Mouse (Mus musculus): Measurements from ENCODE around the gene Igfbp6. TPM values are rescaled to one million over a fixed set of nuclear protein-coding genes. Genes with fewer than 3 reads are reported as not detected.
"Not testable (repeated sequence)": the region's sequence is repeated elsewhere in the genome, so short reads cannot be mapped to it uniquely, and the experiment has no call there.

Gene Igfbp6
- polyA plus RNA-seq, 1 experiment from 2014 or later: 0.74 TPM

DNA sequence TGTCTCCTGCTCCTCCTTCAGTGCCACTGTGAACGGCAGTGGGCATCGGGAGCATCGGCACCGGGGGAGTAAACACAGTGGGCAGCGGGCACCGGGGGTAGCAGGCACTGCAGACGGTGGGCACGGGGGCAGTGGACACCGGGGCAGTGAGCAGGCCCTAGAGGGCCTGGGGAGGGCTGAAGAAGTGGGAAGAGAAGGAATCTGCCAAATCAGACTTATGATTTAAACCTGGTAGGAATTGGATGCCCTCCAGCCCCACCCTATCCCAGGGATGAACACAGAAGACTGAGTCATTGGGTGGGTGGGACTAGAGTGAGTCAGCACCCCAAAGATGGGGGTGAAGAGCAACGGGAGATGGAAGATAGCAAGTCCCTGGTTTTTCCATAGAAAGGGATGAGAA lies 1.2 kb downstream of the Igfbp6 start:
- H3K27me3 ChIP-seq (ENCODE audit: control insufficient read depth, insufficient read depth, low read length): peaks cover 12% of the 10 kb centered on the region
- H3K27ac ChIP-seq (ENCODE audit: low read depth, low read length): no peak overlapping the region
- WGBS: 88% methylated on average over 10 of the region's 10 CpGs

DNA sequence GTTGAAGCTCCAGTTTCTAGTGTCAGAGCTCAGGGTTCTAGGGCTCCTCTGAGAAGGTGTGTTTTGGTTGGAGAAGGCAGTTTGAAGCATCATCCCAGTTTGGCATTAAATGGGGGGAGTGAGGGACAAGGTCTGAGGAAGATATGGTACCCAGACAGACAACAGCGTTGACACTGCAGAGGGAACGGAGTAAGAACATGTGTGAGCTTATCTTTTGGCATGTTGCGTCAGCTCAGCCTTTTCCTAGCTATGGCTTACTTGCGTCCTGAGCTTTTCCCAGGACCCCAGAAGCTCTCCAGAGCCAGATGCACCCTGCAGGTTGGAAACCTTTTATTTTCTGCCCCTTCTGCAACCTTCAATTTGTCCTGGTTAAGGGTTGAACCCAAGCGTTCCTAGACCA lies 1.9 kb downstream of the Igfbp6 start:
- ATAC-seq (ENCODE audit: low read depth): no peak
- Histone ChIP-seq H3K9ac (replicated peaks; ENCODE audit: low read depth, low read length) (no peak overlapping the region), H3K27me3 (ENCODE audit: control insufficient read depth, insufficient read depth, low read length) (peaks cover 12% of the 10 kb centered on the region)

More for the DNA sequence above, 1.2 kb downstream of the Igfbp6 start:
- H3K9ac ChIP-seq (replicated peaks; ENCODE audit: low read depth, low read length): no peak overlapping the region
- H3K4me1 ChIP-seq (ENCODE audit: control insufficient read depth, insufficient read depth, low read length): 0 out of 2 replicates have a peak, but pooled peaks cover 4% of the 10 kb centered on the region
- H3K4me2 ChIP-seq (ENCODE audit: low read depth, low read length): no peak overlapping the region
- no peak for ATAC-seq (ENCODE audit: low read depth)
- H3K36me3 ChIP-seq (ENCODE audit: control insufficient read depth, insufficient read depth, low read length): no peaks in the 10 kb centered on the region
- no peak overlapping the region for H3K4me3 ChIP-seq (ENCODE audit: low read depth, low read length)
- H3K9me3 ChIP-seq (ENCODE audit: control insufficient read depth, low read length): no peaks in the 10 kb centered on the region

DNA sequence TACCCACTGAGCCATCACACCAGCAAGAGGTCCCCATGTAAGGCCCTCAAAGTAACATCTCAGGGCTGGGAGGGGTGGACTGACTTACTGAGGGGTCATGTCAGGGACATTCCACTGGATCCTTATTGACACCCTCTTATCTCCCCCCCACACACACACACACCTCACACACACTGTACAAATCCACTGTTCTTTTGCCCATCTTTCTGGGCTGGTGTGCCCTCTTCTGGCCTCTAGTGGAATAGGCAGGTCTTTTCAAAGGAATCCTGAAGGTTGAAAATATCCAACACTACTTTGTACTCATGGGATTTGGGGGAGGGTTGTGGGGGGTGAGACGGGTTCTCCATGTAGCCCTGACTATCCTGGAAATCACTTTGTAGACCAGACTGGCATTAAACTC lies 2.7 kb downstream of the Igfbp6 start:
- H3K36me3 ChIP-seq (ENCODE audit: control insufficient read depth, insufficient read depth, low read length): no peaks in the 10 kb centered on the region
- no peak overlapping the region for H3K4me2 ChIP-seq (ENCODE audit: low read depth, low read length)
- H3K4me3 ChIP-seq (ENCODE audit: low read depth, low read length): no peak overlapping the region
- H3K4me1 ChIP-seq (ENCODE audit: control insufficient read depth, insufficient read depth, low read length): 0 out of 2 replicates have a peak, but pooled peaks cover 4% of the 10 kb centered on the region
- H3K27me3 ChIP-seq (ENCODE audit: control insufficient read depth, insufficient read depth, low read length): peaks cover 12% of the 10 kb centered on the region
- no peak overlapping the region for H3K9ac ChIP-seq (replicated peaks; ENCODE audit: low read depth, low read length)
- H3K27ac ChIP-seq (ENCODE audit: low read depth, low read length): no peak overlapping the region
- ATAC-seq (ENCODE audit: low read depth): 0 out of 2 replicates have a peak, but pooled peaks have one; percentile 54
- WGBS: 0% methylated on average over 1 of the region's 1 CpGs
- H3K9me3 ChIP-seq (ENCODE audit: control insufficient read depth, low read length): no peaks in the 10 kb centered on the region

More for the DNA sequence above, 1.9 kb downstream of the Igfbp6 start:
- Histone ChIP-seq H3K36me3 (ENCODE audit: control insufficient read depth, insufficient read depth, low read length) (no peaks in the 10 kb centered on the region), H3K4me3 (ENCODE audit: low read depth, low read length) (no peak overlapping the region), H3K9me3 (ENCODE audit: control insufficient read depth, low read length) (no peaks in the 10 kb centered on the region), H3K27ac (ENCODE audit: low read depth, low read length) (no peak overlapping the region), H3K4me2 (ENCODE audit: low read depth, low read length) (no peak overlapping the region), H3K4me1 (ENCODE audit: control insufficient read depth, insufficient read depth, low read length) (0 out of 2 replicates have a peak, but pooled peaks cover 4% of the 10 kb centered on the region)
- 87% methylated on average over 5 of the region's 5 CpGs for WGBS

DNA sequence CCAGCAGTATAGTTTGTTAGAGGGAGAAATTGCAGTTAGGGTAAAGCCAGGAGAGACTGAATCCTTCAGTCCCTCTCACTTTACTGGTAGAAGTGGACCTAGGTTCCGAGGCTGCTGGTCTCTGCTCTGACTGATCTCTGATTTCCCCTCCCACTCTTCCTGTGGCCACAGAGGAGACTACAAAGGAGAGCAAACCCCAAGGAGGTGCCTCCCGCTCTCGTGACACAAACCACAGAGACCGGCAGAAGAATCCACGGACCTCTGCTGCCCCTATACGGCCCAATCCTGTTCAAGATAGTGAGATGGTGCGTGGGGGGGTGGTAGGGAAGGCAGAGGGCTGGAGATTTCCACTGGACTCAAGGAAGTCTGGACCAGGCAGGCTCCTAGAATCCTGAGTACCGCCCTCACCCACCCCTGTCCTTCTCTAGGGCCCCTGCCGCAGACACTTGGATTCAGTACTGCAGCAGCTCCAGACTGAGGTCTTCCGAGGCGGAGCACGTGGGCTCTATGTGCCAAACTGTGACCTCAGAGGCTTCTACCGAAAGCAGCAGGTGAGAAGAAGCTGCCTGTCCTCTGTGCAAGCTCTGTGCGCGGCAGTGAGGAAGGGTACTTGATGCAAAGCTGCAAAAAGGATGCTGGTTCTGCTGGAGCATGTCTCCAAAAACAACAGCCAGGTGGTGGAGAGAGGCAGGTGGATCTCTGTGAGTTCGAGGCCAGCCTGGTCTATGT lies 3.7 kb downstream of the Igfbp6 start:
- H3K36me3 ChIP-seq (ENCODE audit: control insufficient read depth, insufficient read depth, low read length): no peaks in the 10 kb centered on the region
- ATAC-seq (ENCODE audit: low read depth): no peak
- no peaks in the 10 kb centered on the region for H3K9me3 ChIP-seq (ENCODE audit: control insufficient read depth, low read length)
- 69% methylated on average over 16 of the region's 16 CpGs for WGBS
- no peak overlapping the region for H3K9ac ChIP-seq (replicated peaks; ENCODE audit: low read depth, low read length)
- H3K4me2 ChIP-seq (ENCODE audit: low read depth, low read length): no peak overlapping the region
- H3K27ac ChIP-seq (ENCODE audit: low read depth, low read length): no peak overlapping the region
- 0 out of 2 replicates have a peak, but pooled peaks cover 4% of the 10 kb centered on the region for H3K4me1 ChIP-seq (ENCODE audit: control insufficient read depth, insufficient read depth, low read length)
- H3K27me3 ChIP-seq (ENCODE audit: control insufficient read depth, insufficient read depth, low read length): peaks cover 12% of the 10 kb centered on the region
- no peak overlapping the region for H3K4me3 ChIP-seq (ENCODE audit: low read depth, low read length)

DNA sequence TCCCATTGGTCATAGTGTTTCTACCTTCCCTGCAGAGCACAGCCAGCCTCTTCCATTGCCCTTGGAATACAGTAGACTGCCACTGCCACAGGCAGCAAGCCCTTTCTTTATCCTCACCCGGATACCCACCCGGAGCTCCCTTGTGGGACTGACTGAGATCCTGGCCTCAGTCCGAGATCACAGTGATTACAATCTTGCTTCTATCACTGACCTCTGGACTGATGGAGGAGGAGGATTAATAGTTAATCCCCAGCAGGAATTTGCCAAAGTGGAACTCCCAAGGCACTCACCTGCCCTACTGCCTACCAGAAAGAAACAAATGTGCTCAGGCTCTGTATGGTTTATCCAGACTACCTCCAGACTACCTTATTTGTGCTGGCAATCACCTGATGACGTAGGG lies 5.4 kb downstream of the Igfbp6 start:
- 87% methylated on average over 4 of the region's 4 CpGs for WGBS
- no peak for ATAC-seq (ENCODE audit: low read depth)
- Histone ChIP-seq H3K36me3 (ENCODE audit: control insufficient read depth, insufficient read depth, low read length) (no peaks in the 10 kb centered on the region), H3K27ac (ENCODE audit: low read depth, low read length) (no peak overlapping the region), H3K9ac (replicated peaks; ENCODE audit: low read depth, low read length) (no peak overlapping the region), H3K4me3 (ENCODE audit: low read depth, low read length) (no peak overlapping the region), H3K4me2 (ENCODE audit: low read depth, low read length) (no peak overlapping the region), H3K4me1 (ENCODE audit: control insufficient read depth, insufficient read depth, low read length) (0 out of 2 replicates have a peak, but pooled peaks cover under 1% of the 10 kb centered on the region), H3K9me3 (ENCODE audit: control insufficient read depth, low read length) (no peaks in the 10 kb centered on the region), H3K27me3 (ENCODE audit: control insufficient read depth, insufficient read depth, low read length) (peaks cover 10% of the 10 kb centered on the region)

DNA sequence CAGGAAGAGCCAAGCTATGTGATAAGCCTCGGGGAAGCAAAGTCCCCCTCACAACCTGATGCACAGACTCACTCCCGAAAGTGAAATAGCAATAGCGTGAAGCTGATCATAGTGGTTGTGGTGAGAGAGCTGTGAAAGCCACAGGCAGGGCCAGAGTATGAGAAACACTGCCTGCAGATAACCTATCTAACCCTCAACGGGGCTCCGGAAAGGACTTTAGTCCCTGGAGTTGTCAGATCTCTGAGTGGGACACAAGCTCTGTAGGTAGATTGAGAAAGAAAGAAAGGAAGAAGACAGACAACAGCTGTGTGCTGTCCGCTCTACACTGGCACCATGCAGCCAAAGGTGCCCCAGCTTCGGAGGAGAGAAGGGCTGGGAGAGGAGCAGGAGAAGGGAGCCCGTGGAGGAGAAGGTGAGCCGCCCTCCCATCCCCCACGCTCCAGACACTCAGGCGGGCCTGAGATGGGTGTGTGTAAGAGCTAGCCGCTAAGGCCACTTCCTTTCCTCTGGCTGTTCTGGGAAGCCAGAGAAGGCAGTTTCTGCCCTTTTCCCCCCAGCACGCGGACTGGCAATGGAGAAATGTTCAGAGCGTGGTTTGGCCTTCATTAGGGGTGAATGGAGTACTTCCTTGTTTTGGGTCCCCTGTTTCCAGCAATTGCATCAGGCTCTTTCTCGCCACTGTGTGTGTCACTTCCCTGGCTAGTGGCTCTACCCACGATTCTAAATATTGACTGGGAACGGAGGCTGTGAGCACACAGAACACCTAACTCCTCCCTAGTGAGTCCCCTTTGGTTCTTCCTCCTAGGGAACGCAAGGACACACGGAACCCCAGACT lies 6.4 kb downstream of the Igfbp6 start, which contains the start of gene Soat2:
TSS of gene Soat2 (plus strand) at position 226 of the 835 bp plus-strand sequence.
- Histone ChIP-seq H3K27ac (ENCODE audit: low read depth, low read length) (no peak within 1 kb of the TSS), H3K36me3 (ENCODE audit: control insufficient read depth, insufficient read depth, low read length) (no peaks in the 10 kb centered on the region), H3K4me2 (ENCODE audit: low read depth, low read length) (no peak within 1 kb of the TSS), H3K27me3 (ENCODE audit: control insufficient read depth, insufficient read depth, low read length) (peaks cover 5% of the 10 kb centered on the region), H3K9ac (replicated peaks; ENCODE audit: low read depth, low read length) (no peak within 1 kb of the TSS), H3K4me1 (ENCODE audit: control insufficient read depth, insufficient read depth, low read length) (no peaks in the 10 kb centered on the region), H3K9me3 (ENCODE audit: control insufficient read depth, low read length) (no peaks in the 10 kb centered on the region), H3K4me3 (ENCODE audit: low read depth, low read length) (no peak within 1 kb of the TSS)
- ATAC-seq (ENCODE audit: low read depth): no peak
- 61% methylated on average over 20 of the region's 20 CpGs for WGBS

DNA sequence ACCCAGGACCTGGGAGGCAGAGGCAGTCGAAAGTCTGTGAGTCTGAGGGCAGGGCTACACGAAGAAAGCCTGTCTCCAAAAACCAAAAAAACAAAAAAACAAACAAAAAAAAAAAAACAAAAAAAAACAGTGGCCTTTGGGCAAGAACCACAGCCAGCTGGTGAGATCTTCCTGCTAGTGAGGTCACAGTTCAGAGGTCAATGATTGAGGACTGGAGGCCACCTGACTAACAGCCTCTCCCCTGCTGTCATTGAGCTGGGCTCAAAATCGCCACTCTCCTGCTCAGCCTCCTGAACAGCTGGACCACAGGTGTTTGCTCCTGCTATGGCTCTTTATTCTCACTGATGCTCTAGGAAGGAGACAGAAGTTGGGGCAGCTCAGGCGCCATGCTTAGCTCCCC lies 8.5 kb downstream of the Igfbp6 start:
- H3K27ac ChIP-seq (ENCODE audit: low read depth, low read length): no peak overlapping the region
- H3K4me2 ChIP-seq (ENCODE audit: low read depth, low read length): no peak overlapping the region
- no peaks in the 10 kb centered on the region for H3K27me3 ChIP-seq (ENCODE audit: control insufficient read depth, insufficient read depth, low read length)
- no peaks in the 10 kb centered on the region for H3K9me3 ChIP-seq (ENCODE audit: control insufficient read depth, low read length)
- H3K36me3 ChIP-seq (ENCODE audit: control insufficient read depth, insufficient read depth, low read length): no peaks in the 10 kb centered on the region
- 12% methylated on average over 4 of the region's 4 CpGs for WGBS
- H3K4me3 ChIP-seq (ENCODE audit: low read depth, low read length): no peak overlapping the region
- ATAC-seq (ENCODE audit: low read depth): no peak
- no peaks in the 10 kb centered on the region for H3K4me1 ChIP-seq (ENCODE audit: control insufficient read depth, insufficient read depth, low read length)
- no peak overlapping the region for H3K9ac ChIP-seq (replicated peaks; ENCODE audit: low read depth, low read length)

DNA sequence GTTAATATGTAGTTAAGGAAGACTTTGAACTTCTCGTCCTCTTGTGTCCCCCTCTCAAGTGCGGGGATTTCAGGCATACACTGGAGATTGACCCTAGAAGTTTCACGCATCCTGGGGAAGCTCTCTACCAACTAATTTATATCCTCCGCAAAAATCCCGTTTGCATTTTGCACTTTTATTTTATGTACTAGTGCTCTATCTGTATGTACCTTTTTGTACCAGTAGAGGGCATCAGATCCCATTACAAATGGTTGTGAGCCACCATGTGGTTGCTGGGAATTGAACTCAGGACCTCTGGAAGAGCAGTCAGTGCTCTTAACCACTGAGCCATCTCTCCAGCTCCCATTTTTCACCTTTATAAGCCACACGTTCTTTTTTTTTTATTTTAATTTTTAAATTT lies 10.8 kb downstream of the Igfbp6 start:
- H3K36me3 ChIP-seq (ENCODE audit: control insufficient read depth, insufficient read depth, low read length); H3K9me3 ChIP-seq (ENCODE audit: control insufficient read depth, low read length); H3K27ac ChIP-seq (ENCODE audit: low read depth, low read length); H3K27me3 ChIP-seq (ENCODE audit: control insufficient read depth, insufficient read depth, low read length); H3K4me1 ChIP-seq (ENCODE audit: control insufficient read depth, insufficient read depth, low read length); ATAC-seq (ENCODE audit: low read depth); H3K4me2 ChIP-seq (ENCODE audit: low read depth, low read length); H3K9ac ChIP-seq (replicated peaks; ENCODE audit: low read depth, low read length); H3K4me3 ChIP-seq (ENCODE audit: low read depth, low read length): not testable (repeated sequence)
- 92% methylated on average over 6 of the region's 6 CpGs for WGBS

DNA sequence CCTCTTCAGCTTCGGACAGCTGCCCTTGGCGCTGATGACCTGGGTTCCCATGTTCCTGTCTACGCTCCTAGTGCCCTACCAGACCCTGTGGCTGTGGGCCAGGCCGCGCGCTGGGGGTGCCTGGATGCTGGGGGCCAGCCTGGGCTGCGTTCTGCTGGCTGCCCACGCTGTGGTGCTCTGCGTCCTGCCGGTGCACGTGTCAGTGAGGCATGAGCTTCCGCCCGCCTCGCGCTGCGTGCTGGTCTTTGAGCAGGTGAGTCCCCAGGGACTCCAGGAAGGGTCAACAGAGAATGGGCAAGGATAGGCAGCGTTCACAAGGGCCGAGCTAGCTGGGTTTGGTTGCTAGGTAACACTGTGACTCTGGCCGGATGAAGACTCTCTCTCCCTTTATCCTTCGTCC lies 12.7 kb downstream of the Igfbp6 start:
- no peak overlapping the region for H3K27ac ChIP-seq (ENCODE audit: low read depth, low read length)
- no peaks in the 10 kb centered on the region for H3K9me3 ChIP-seq (ENCODE audit: control insufficient read depth, low read length)
- no peak overlapping the region for H3K4me3 ChIP-seq (ENCODE audit: low read depth, low read length)
- H3K27me3 ChIP-seq (ENCODE audit: control insufficient read depth, insufficient read depth, low read length): no peaks in the 10 kb centered on the region
- no peak overlapping the region for H3K4me2 ChIP-seq (ENCODE audit: low read depth, low read length)
- 31% methylated on average over 20 of the region's 20 CpGs for WGBS
- peak; percentile 17; the same call in 1 of the 2 replicates for ATAC-seq (ENCODE audit: low read depth)
- H3K36me3 ChIP-seq (ENCODE audit: control insufficient read depth, insufficient read depth, low read length): no peaks in the 10 kb centered on the region
- no peaks in the 10 kb centered on the region for H3K4me1 ChIP-seq (ENCODE audit: control insufficient read depth, insufficient read depth, low read length)
- H3K9ac ChIP-seq (replicated peaks; ENCODE audit: low read depth, low read length): no peak overlapping the region
